Mouse (Mus musculus): ENCODE measurements at regions not wholly inside any gene's neighbourhood (a gene's known extent, or its start where the extent isn't known, plus 50 kb on each side); places are given as distances from the start of the nearest gene placed in this dataset.

- TF ChIP-seq CTCF (IDR thresholded peaks at IDR 0.05), result no peak
- TF ChIP-seq EP300 (IDR thresholded peaks at IDR 0.05; ENCODE audit: insufficient read depth, low read depth, low read length), result no peak
Observed at GRCm38 (mm10) chr7:71992526-71992925, 313.9 kb downstream of the Mctp2 start.
